Mouse (Mus musculus) spleen, adult 12 weeks (tissue): ENCODE data around the gene Epb41l1.

Experiments used
- DNase-seq: peaks from one replicate; pipeline ENCODE4 v3.0.0; 2022; ENCODE audit warnings: low spot score

Gene Epb41l1

DNA sequence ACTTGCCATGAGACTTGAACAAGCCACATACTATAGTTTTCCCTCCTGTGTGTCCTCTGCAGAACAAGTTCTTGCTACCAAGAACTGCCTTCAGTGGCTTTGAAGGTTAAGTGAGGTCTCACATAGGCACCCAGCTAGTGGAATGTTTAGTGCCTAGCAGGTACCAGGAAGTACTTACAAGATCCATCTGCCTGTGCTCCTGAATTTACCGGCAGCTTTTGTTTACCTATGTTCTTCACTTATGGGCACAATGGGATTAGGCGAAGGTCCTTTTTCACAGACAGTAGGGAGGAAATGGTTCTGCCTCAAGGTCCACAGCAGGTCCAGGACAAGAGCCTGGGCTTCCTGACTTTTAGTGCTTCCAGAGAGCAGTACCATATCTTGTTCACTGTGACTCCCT lies 112.5 kb downstream of the Epb41l1 start:
- no peak for DNase-seq

DNA sequence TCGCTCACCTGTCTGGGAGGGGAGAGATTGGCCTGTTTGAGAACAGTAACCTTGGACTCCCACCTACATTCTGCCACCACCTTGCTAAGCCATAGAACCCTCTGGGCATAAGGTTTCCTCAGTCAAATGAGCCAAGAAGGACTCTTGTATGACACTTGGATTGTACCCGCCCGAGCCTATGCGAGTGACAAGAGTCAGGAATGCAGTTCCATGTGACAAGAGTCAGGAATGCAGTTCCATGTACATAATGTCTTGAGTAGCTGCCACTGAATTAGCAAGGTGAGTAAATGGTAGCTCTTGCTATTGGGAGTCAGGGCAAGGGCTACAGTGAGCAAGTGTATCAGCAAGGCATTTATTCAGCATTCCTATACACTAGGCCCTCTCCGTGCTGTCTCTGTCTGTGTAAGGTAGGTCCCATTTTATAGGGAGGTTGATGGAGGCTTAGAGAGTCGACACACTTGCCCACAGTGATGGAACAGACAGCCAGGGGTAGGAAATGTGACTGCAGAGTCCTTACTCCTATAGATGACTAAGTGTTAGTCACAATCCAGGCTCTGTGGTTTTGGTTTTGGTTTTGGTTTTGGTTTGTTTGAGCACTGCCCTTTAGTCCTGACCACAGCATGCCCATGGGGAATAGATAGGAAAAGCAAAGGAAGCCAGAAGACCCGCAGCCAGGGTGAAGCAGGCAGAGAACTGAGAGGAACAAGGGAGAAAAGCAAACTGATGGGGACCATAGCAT lies 118.3 kb downstream of the Epb41l1 start:
- no peak for DNase-seq

DNA sequence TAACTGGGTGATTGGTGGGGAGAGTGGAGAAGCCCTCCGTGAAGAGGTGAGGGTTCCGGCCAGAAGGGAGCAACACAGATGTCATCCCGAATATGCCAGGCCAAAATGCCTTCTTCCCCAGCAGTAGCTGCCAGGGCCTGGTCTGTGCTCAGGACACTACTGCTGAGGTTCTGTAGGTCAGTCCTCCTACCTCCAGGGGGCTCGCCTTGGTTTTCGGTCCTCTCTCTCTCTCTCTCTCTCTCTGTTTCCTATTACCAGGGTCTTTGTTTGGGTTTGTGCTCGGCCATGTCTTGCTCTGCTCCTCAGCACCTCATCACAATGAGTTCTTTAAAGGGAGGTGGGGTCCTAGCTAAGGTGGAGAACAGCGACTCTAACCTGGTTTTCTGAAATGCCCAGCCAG lies 120.3 kb downstream of the Epb41l1 start:
- DNase-seq, result no peak

DNA sequence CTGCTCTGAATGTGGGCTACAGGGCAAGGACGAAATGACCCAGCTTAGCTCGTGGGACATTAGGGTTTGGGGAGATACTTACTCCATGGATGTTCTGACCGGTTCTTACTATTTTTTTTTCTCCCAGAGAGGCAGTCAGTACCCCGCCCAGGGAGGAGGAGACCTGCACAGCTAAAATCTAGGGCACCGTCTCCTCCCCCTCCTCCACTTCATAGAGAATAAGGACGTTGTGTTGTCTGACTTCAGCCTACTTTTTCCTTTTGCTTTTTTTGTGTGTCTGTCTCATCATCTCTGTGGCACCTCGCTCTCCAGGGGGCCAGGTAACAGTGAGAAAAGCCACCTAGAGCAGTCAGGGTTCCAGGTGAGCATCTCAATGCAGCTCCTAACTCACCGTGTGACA lies 121.7 kb downstream of the Epb41l1 start:
- DNase-seq, result no peak

DNA sequence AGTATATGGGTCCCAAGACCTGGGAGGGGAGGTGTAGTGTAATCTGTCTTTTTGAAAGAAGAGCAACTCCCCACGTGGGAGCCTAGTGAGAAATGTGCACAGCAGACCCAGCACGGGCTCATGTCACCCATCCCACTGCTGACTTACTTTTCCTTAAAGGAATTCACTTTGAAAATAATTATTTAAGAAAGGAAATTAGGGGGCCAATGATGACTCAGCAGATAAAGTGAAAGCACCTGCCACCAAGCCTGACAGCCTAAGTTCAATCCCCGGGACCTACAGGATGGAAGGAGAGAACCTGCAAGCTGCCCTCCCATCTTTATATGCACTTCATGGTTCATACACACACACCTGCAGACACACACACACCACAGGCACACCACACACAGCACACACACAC lies 123.1 kb downstream of the Epb41l1 start:
- no peak for DNase-seq

DNA sequence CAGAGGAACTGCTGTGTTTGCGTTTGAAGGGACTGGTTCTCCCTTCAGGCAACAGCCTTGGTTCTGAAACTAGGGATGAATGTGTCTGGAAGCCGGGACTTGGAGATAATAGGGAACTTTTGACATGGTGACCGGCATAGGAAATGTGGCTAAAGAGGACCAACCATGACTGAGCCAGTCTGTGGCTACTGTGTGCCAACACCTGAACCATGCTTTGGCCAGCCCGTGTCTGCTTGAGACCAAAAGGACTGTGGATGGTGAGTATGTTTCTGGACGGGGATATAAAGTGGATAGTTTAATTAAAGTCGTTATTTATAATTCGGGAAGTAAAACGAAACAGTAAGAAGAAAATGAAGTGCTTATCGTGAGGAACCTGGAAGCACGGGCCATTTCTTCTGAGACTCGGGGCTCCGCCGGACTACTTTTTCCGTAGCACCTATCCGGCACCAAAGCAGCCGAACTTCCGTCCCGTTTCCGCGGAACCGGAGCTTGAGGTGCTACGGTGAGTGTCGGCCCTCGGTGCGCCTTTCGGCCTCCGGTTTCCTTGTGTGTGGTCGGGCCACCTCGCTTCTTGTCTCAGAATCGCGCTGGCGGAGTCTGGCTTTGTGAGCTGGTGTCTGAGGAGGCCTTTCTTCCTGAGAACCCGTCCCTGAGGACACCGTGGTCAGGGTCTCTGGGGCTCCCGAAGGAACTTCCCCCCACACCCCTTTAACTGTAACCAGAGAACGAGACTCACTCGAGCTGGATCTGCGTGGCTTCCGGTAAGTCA lies 126.6 kb downstream of the Epb41l1 start, which contains the start of gene Aar2:
Aar2 (plus strand) TSS at position 462 of the 769 bp plus-strand sequence.
- peak; percentile 75 for DNase-seq

DNA sequence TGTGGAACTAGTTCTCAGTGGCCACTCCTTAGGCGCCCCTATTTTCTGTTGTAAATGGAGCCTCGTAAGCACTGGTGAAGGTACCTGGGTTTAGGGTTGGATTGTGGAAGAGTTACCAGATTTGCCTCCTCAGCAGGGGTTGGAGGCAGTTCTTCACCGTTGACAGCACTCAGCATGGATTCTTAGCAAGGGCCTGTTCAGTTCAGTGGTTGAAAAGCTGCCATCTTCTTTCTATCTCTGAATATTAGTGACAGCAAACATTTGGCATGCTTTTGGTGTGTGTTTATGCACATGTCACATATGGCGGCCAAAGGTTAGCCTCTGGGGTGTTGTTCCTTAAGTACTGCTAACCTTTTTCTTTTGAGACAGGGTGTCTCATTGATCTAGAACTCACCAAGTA lies 131.7 kb downstream of the Epb41l1 start:
- DNase-seq, result no peak

DNA sequence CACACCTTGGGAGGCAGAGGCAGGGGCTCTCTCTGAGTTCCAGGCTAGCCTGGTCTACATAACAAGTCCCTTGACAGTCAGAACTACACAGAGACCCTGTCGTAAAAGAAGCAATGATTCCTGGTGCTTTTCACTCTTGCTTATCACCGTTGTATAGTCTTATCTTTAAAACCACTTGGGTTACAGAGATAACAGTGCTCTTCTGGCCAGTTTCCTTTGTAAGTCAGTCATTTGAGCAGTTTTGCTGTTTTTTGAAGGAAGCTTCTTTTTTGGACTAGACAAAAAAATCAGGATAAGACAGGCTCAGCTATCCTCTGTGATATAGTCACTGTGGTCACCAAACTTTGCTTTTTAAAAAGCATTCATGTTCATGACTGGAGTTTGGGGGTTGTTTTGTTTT lies 141.1 kb downstream of the Epb41l1 start:
- no peak for DNase-seq

DNA sequence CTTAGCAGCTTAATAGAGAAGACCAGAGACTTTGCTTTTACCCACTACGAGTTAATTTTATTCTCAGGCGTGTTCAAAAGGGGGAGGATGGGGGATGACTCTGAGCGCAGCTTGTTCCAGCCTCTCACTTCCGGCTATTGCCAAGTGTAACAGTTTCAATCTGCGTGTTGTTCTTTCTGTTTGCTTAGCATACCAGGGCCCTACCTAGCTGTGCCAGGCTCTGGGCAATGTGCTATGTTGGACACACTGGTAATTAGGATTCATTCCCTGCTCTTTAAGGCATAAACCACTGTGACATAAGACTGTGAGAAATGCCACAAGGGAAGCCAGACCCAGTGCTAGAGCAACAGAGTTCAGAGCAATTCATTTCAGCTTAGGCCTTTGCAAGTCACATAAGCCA lies 142.8 kb downstream of the Epb41l1 start:
- DNase-seq, result no peak

DNA sequence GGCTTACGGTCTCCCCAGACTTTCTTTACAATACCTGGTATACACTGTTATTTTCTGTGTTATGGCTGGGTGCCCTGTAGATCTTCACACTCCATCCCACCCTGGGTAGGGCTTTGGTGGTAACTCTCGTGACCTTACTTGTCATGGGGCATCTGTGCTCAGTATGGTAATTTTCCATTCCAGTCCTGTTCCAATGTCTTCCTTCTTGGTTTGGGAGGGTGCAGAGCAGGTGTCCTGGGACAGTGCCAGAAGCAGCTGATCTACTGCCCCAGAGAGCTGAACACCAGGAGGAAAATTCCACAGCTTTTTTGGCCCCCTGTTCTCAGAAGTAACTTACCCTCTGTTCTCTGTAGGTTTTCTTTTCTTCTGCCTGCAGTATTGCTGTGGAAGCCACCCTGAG lies 145.8 kb downstream of the Epb41l1 start:
- DNase-seq, result no peak

DNA sequence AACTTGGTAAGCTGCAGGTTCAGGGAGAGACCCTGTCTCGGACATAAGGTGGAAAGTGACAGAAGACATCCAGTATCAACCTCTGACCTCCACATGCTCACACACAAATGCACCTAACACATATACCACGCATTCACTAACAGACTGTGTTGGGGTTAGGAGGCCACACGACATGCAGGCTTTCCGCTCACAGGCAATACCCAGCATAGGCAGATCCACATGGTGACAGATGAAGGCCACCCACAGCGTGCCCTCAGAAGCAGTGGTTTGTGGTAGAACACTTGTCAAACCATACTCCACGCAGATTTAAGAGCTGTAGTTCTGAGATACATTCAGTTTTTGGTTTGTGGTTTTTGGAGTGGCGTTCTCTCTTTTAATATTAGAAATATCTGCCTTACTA lies 147.9 kb downstream of the Epb41l1 start:
- DNase-seq, result no peak

DNA sequence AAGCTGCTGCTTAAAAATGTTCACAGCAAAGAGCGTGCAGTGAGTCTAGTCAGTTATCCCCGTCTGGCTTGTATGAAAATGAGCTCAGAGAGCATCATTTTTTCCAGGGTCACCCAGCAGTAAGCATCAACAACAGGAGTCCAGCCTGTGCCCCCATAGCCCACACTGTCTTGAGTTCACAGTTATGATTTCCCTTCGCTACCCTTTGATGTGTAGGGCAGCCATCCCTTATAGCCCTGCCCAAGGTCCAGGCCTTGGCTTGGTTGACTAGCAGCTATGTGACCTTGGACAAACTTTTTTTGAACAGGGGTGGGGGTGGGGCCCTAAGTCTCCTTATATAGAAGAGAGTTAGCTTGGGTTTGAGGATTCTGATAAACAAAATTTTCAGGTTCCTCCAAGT lies 148.6 kb downstream of the Epb41l1 start:
- no peak for DNase-seq

DNA sequence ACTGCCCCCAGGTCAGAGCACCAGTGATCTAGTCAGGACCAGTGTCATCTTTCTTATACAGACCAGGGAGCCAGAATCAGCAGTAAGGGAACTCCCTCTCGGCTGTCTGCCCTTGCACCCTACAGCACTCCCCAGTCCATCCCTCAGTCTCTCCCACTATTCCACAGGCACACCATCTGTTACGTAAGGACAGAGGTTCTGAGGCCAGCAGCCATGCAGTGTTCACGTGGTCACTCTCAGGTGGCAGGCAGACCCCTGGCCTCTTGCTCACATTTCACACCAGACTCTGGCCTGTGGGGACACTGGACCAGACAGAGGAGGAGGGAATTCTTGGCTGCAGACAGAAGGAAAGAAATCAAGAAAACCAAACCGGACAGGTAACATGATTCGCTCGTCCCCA lies 150.8 kb downstream of the Epb41l1 start:
- DNase-seq, result no peak

DNA sequence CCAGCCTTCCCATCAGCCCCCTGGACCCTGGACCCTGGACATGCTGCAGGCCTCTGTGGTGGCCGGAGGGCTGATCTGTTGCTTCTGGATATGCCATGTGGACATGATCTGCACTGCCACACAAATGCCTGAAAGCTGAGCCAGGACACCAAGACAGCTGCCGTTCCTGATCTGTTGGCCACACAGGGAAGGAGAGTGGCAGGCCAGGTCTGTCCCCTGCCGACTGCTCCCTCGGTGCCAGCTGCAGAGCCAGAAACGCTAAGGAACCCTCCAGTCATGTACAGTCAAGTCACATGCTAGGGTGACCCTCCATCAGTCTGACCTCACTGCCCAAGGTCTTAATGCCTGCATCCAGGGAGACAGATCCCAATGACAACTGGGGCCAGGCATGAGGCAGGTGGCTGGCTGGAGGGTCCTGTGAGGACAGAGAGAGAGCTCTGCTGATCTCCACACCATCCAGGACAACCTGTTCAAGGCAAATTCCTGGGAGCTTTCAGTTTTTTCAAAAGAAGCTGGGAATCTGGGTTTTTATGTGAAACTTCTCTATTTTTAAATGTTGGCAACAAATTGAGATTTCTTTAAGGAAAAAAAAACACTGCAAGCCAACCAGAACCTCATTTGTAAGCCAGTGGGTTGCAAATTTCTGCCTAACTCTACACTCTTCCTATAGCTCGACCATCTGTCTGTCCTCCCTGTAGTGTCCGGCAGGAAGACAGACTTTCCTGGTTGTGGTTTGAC lies 156.3 kb downstream of the Epb41l1 start:
- no peak for DNase-seq

DNA sequence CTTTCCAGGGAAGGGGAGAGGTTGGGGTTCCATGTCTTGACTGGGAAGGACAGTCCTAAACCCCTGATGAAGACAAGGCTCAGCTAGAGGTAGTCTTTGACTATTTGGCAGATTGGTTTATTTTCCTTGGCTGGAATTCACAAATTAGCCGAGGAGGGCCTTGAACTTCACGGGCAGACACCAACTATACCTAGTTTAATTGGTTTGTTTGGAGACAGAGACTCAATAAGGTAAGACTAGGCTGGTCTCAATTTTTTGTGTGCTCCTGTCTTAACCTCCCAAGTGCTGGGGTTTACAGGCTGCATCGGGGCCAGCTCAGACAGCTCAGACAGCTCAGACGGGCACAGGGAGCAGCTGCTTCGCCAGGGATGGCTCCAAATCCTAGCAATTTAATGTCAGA lies 159.8 kb downstream of the Epb41l1 start:
- no peak for DNase-seq

DNA sequence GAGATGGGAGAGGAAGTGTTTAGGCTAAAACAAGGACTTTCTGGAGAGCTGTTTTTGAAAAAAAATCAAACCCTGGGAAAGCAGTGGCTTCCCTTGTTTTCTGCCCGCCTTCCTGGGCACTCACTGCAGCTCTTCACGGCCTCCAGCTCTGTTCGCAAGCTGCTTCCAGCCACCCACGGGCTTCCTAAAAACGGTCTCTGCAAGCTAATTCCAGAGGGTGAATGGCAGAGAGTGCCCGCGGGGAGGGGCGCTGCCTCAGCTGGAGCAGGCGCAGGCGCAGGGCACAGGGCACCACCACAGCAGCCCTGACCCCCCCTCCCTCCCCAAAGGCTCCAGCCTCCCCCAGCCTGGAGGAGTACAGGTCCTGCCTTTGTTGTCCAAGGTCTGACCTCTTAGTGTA lies 160.5 kb downstream of the Epb41l1 start:
- no peak for DNase-seq

DNA sequence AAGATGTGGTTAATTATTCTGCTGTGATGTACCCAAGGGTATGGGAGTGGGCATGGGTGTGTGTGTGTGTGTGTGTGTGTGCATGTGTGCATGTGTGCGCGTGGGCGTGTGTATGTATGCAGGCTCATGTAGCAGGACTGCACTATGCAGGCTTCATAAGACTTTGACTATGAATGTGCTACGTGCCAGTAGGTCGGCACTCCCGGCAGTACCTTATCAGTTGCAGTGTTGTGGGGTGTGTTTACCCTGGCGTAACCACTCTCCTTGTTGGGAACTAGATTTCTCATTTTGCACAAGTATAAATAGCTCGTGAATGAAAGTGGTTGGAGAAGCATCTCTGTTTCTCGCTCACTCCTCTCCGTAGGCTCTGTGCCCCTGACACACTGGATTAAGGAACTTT lies 162.2 kb downstream of the Epb41l1 start:
- no peak for DNase-seq

DNA sequence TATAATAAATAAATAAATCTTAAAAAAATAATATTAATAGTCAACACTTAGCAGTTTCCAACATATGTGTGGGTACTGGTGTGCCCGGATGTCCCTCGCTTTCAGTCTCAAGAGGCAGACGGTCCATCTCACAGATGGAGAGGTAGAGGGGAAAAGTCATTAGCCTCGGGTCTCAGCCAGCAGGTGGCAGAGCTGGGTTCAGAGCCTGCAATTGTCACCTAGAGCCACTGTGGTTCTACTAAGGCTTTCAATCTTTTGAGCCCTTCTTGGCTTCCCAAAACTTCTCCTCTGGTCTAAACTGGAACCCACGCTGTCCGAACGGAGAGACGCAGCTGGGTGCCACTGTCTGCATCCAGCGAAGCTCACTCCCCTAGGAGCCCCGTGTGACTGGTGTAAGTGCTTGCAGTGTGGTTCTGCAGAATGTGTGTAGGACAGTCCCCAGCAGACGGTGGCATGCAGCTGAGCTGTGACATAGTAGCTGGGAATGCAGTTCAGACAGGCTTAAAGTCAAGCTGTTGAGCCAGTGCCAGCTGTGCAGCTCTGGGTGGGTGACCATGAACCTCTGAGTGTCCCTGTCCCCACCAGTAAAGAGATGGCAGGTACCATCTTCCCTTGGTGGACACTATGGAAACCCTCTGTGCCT lies 163.6 kb downstream of the Epb41l1 start:
- no peak for DNase-seq

DNA sequence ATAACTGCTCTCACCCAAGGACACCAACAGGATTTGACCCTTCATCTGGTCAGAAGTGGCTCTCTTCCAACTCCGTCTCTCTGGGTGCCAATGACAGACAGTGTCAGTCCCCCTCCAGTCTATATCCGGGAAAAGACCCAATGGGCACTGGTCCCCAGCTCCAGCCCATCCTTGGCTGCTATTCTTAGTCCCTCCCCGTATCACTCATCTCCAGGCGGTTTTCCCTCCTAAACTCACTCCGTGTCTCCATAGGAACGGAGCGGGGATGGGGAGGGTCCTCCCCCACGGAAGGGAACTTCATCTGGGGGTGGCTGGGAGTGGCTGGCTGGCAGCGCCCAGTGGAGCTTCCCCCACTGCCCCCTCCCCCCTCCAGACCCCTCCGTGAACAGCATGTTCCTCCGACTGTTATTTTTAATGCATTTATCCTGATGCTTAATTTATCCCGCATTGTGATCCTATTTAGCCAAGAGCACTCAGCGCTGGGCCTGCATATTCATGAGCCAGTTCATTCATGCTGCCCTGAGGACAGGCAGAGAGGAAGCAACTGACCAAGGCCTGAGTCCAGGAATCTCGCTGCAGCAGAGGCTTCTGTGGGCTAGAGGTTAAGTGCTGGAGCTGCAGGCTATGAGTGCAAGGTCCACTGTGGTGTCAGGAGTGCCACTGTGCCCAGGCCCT lies 164.2 kb downstream of the Epb41l1 start:
- no peak for DNase-seq

DNA sequence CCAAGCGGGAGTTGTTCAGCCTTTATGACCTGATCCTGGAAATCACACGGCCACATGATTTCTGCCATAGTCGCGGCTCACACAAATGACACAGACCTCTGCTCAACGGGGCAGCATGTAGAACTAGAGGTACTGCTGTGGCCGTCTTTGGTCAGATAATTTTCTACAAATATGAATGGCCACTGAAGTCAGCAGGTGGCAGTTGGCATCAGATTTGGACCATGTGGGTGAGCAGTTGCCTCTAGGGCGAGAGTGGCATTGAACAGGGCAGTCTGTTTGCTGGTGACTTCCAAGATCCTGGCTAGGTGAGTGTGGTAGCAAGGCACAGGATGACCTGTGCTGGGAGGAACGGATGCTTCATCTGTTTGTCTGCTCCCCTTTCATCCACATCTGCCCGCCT lies 168.8 kb downstream of the Epb41l1 start:
- no peak for DNase-seq
